Mouse (Mus musculus) ES-E14 (cell line): ENCODE results near the gene Naa30.
"Not testable (repeated sequence)": the region's sequence is repeated elsewhere in the genome, so short reads cannot be mapped to it uniquely, and the experiment has no call there.

Source experiments
- CHD2 ChIP-seq: IDR thresholded peaks from 2 replicates; pipeline ENCODE4 v1.6.1; 2014; ENCODE audit warnings: mild to moderate bottlenecking, low read depth, low read length, inconsistent platforms
- ZC3H11A ChIP-seq: IDR thresholded peaks from 2 replicates; pipeline ENCODE4 v1.6.1; 2012; ENCODE audit warnings: low read depth, mild to moderate bottlenecking, inconsistent platforms, low read length, borderline replicate concordance
- ZNF384 ChIP-seq: IDR thresholded peaks from 2 replicates; pipeline ENCODE4 v1.6.1; 2012; ENCODE audit warnings: low read depth, low read length, inconsistent platforms

DNA sequence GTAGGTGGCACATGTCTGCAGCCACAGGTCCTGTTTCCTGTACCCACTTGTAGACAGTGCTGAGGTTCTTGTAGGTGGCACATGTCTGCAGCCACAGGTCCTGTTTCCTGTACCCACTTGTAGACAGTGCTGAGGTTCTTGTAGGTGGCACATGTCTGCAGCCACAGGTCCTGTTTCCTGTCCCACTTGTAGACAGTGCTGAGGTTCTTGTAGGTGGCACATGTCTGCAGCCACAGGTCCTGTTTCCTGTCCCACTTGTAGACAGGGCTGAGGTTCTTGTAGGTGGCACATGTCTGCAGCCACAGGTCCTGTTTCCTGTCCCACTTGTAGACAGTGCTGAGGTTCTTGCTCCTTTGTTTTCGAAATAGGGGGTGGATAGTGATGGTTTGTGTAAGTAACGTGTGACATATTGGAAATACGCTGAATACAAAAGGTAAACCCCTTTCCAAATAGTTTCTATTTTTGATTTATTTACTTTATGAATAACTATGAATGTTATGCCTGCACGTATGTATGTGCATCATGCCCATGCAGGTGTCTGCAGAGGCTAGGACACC lies 47.5 kb downstream of the Naa30 start:
- TF ChIP-seq ZC3H11A, ZNF384, CHD2: not testable (repeated sequence)
